Mouse (Mus musculus) lung, postnatal 14 days (tissue): ENCODE measurements around the gene Tmem170b.

Experiments
- DNase-seq: peaks from one replicate; pipeline ENCODE4 v3.0.0; 2021

The Tmem170b gene

GRCm38 (mm10) chr13:41614982-41615381 lies 9.3 kb downstream of the Tmem170b start:
- no peak for DNase-seq

- DNase-seq: no peak
These were observed 13.8 kb downstream of the Tmem170b start for GRCm38 (mm10) chr13:41619470-41619869.

- DNase-seq: no peak
These were observed 14.4 kb downstream of the Tmem170b start for GRCm38 (mm10) chr13:41620132-41620531.

GRCm38 (mm10) chr13:41624123-41624522 lies 18.4 kb downstream of the Tmem170b start:
- DNase-seq: no peak

- DNase-seq: no peak
These were observed 19.5 kb downstream of the Tmem170b start for GRCm38 (mm10) chr13:41625248-41625647.

- DNase-seq: no peak
These were observed 21.7 kb downstream of the Tmem170b start for GRCm38 (mm10) chr13:41627277-41627916.

- peak; percentile 83 for DNase-seq
These were observed 28.7 kb downstream of the Tmem170b start for GRCm38 (mm10) chr13:41634401-41634818.

- no peak for DNase-seq
These were observed 32.4 kb downstream of the Tmem170b start for GRCm38 (mm10) chr13:41638083-41638482.

- DNase-seq: peak; percentile 73
These were observed 37.1 kb downstream of the Tmem170b start for GRCm38 (mm10) chr13:41642851-41643250.

GRCm38 (mm10) chr13:41643798-41644197 lies 38.1 kb downstream of the Tmem170b start:
- peak; percentile 44 for DNase-seq

- no peak for DNase-seq
These were observed 39.1 kb downstream of the Tmem170b start for GRCm38 (mm10) chr13:41644591-41645482.

- DNase-seq: no peak
These were observed 39.8 kb downstream of the Tmem170b start for GRCm38 (mm10) chr13:41645483-41645859.

- no peak for DNase-seq
These were observed 42.3 kb downstream of the Tmem170b start for GRCm38 (mm10) chr13:41647976-41648375.

- no peak for DNase-seq
These were observed 45.0 kb downstream of the Tmem170b start for GRCm38 (mm10) chr13:41650665-41651064.

- DNase-seq: no peak
These were observed 48.1 kb downstream of the Tmem170b start for GRCm38 (mm10) chr13:41653791-41654190.

GRCm38 (mm10) chr13:41655576-41656090 lies 49.9 kb downstream of the Tmem170b start:
- no peak for DNase-seq

- peak; percentile 16 for DNase-seq
These were observed 54.5 kb downstream of the Tmem170b start for GRCm38 (mm10) chr13:41660052-41660793.

- no peak for DNase-seq
These were observed 55.4 kb downstream of the Tmem170b start for GRCm38 (mm10) chr13:41661116-41661515.

- peak; percentile 73 for DNase-seq
These were observed 56.8 kb downstream of the Tmem170b start for GRCm38 (mm10) chr13:41662401-41663070.

GRCm38 (mm10) chr13:41663501-41664195 lies 57.9 kb downstream of the Tmem170b start:
- no peak for DNase-seq

GRCm38 (mm10) chr13:41669951-41670350 lies 64.2 kb downstream of the Tmem170b start:
- DNase-seq: no peak
